16 mouse cellular contexts compared by ENCODE assay signal in genomic region chr11:68037093-68037492, GRCm38 (mm10).
DNase-seq lines count a peak whose midpoint lies in the region; ATAC-seq and TF ChIP-seq lines count a peak whose summit lies in the region.
"Had no signal": no experiment of that assay in that cellular context is flagged by ENCODE, and none has a peak within 500 bp of the region (broad histone marks: within the 10 kb centered on the region; RNA-seq: fewer than 3 reads in every experiment).

No protein-coding gene starts in this region.

- no peak for TF ChIP-seq CTCF in hindbrain, postnatal 0 days (IDR thresholded peaks at IDR 0.05; ENCODE audit: low read depth)
- TF ChIP-seq CTCF in lung, postnatal 0 days (IDR thresholded peaks at IDR 0.05) = no peak

- no peak overlapping the region for H3K9ac ChIP-seq in hindbrain, embryonic 12.5 days
- no peak overlapping the region for H3K9ac ChIP-seq in hindbrain, postnatal 0 days (replicated peaks; ENCODE audit: low read length)
- H3K9ac ChIP-seq in lung, embryonic 15.5 days = no peak overlapping the region
- no peak overlapping the region for H3K9ac ChIP-seq in kidney, embryonic 15.5 days
- H3K9ac ChIP-seq in lung, postnatal 0 days (replicated peaks; ENCODE audit: low read depth) = no peak overlapping the region
- H3K9ac ChIP-seq: embryonic facial prominence, embryonic 15.5 days; forebrain, embryonic 12.5 days; liver, embryonic 12.5 days had no signal

- peaks cover 4% of the 10 kb centered on the region; the same call in 1 of the 2 replicates for H3K27me3 ChIP-seq in hindbrain, embryonic 12.5 days
- no peaks in the 10 kb centered on the region for H3K27me3 ChIP-seq in hindbrain, postnatal 0 days (ENCODE audit: insufficient read depth, low read length)
- no peaks in the 10 kb centered on the region for H3K27me3 ChIP-seq in lung, embryonic 15.5 days
- H3K27me3 ChIP-seq in kidney, embryonic 15.5 days = no peaks in the 10 kb centered on the region
- H3K27me3 ChIP-seq in lung, postnatal 0 days (replicated peaks; ENCODE audit: insufficient read depth, low read length) = no peaks in the 10 kb centered on the region
- H3K27me3 ChIP-seq: embryonic facial prominence, embryonic 15.5 days; forebrain, embryonic 12.5 days; liver, embryonic 12.5 days had no signal

- H3K9me3 ChIP-seq in hindbrain, embryonic 12.5 days (replicated peaks) = no peaks in the 10 kb centered on the region
- H3K9me3 ChIP-seq in hindbrain, postnatal 0 days (ENCODE audit: low read length) = no peaks in the 10 kb centered on the region
- no peaks in the 10 kb centered on the region for H3K9me3 ChIP-seq in lung, embryonic 15.5 days
- H3K9me3 ChIP-seq in kidney, embryonic 15.5 days (replicated peaks) = no peaks in the 10 kb centered on the region
- H3K9me3 ChIP-seq in lung, postnatal 0 days (ENCODE audit: low read length) = no peaks in the 10 kb centered on the region
- H3K9me3 ChIP-seq: embryonic facial prominence, embryonic 15.5 days; forebrain, embryonic 12.5 days; heart, embryonic 10.5 days; liver, embryonic 12.5 days had no signal

- H3K36me3 ChIP-seq in hindbrain, embryonic 12.5 days = no peaks in the 10 kb centered on the region
- H3K36me3 ChIP-seq in hindbrain, postnatal 0 days (ENCODE audit: insufficient read depth, low read length) = no peaks in the 10 kb centered on the region
- no peaks in the 10 kb centered on the region for H3K36me3 ChIP-seq in lung, embryonic 15.5 days
- no peaks in the 10 kb centered on the region for H3K36me3 ChIP-seq in kidney, embryonic 15.5 days
- no peaks in the 10 kb centered on the region for H3K36me3 ChIP-seq in lung, postnatal 0 days (ENCODE audit: insufficient read depth, low read length)
- H3K36me3 ChIP-seq: embryonic facial prominence, embryonic 15.5 days; forebrain, embryonic 12.5 days; heart, embryonic 10.5 days; liver, embryonic 12.5 days had no signal

- H3K4me1 ChIP-seq in hindbrain, embryonic 12.5 days = peaks cover 7% of the 10 kb centered on the region
- H3K4me1 ChIP-seq in hindbrain, postnatal 0 days (ENCODE audit: insufficient read depth, low read length) = peaks cover 5% of the 10 kb centered on the region; the same call in 1 of the 2 replicates
- peaks cover 18% of the 10 kb centered on the region for H3K4me1 ChIP-seq in lung, embryonic 15.5 days
- H3K4me1 ChIP-seq in kidney, embryonic 15.5 days = peaks cover 20% of the 10 kb centered on the region
- no peaks in the 10 kb centered on the region; the same call in 1 of the 2 replicates for H3K4me1 ChIP-seq in lung, postnatal 0 days (ENCODE audit: insufficient read depth, low read depth, low read length)
- H3K4me1 ChIP-seq: forebrain, embryonic 12.5 days; heart, embryonic 10.5 days; liver, embryonic 12.5 days had no signal

- 71% methylated on average over 9 of the region's 9 CpGs for whole genome bisulfite sequencing in hindbrain, embryonic 12.5 days
- WGBS in hindbrain, postnatal 0 days = 73% methylated on average over 9 of the region's 9 CpGs
- WGBS in lung, embryonic 15.5 days = 36% methylated on average over 9 of the region's 9 CpGs
- WGBS in kidney, embryonic 15.5 days = 49% methylated on average over 9 of the region's 9 CpGs
- WGBS in lung, postnatal 0 days = 26% methylated on average over 9 of the region's 9 CpGs

- peak; percentile 52 for TF ChIP-seq EP300 in lung, postnatal 0 days (IDR thresholded peaks at IDR 0.05)

- H3K4me2 ChIP-seq in hindbrain, embryonic 12.5 days (replicated peaks) = no peak overlapping the region
- H3K4me2 ChIP-seq in hindbrain, postnatal 0 days (ENCODE audit: low read depth, low read length) = no peak overlapping the region
- H3K4me2 ChIP-seq in lung, embryonic 15.5 days = no peak overlapping the region
- H3K4me2 ChIP-seq in kidney, embryonic 15.5 days = peak overlapping the region; percentile 12
- no peak overlapping the region for H3K4me2 ChIP-seq in lung, postnatal 0 days (replicated peaks; ENCODE audit: low read depth, low read length)
- H3K4me2 ChIP-seq: forebrain, embryonic 12.5 days; liver, embryonic 12.5 days had no signal

- no peak for DNase-seq in hindbrain, postnatal 0 days (ENCODE audit: low spot score)
- no peak for DNase-seq in lung, postnatal 4 days
- peak; percentile 82 for DNase-seq in lung, postnatal 0 days (ENCODE audit: low spot score)
- DNase-seq in gastrocnemius, adult 18-20 months (ENCODE audit: low spot score) = no peak
- DNase-seq in embryo, embryonic 10 days (ENCODE audit: low spot score) = no peak
- DNase-seq: gastrocnemius, postnatal 36 days; heart, postnatal 10 days; thymus, postnatal 4 days had no signal

- no peak for ATAC-seq in hindbrain, embryonic 12.5 days (ENCODE audit: low FRiP score)
- no peak for ATAC-seq in hindbrain, postnatal 0 days
- ATAC-seq in lung, embryonic 15.5 days (ENCODE audit: borderline replicate concordance, extremely low read depth, low FRiP score, low TSS enrichment) = no peak
- ATAC-seq in kidney, embryonic 15.5 days (replicated peaks; ENCODE audit: low FRiP score) = no peak
- peak; percentile 82 for ATAC-seq in lung, postnatal 0 days
- ATAC-seq: liver, embryonic 12.5 days had no signal

- 0 out of 2 replicates have a peak overlapping the region, but pooled peaks have one; percentile 12 for H3K27ac ChIP-seq in hindbrain, embryonic 12.5 days
- H3K27ac ChIP-seq in hindbrain, postnatal 0 days = no peak overlapping the region
- H3K27ac ChIP-seq in lung, embryonic 15.5 days = peak overlapping the region; percentile 44; the same call in 1 of the 2 replicates
- H3K27ac ChIP-seq in kidney, embryonic 15.5 days = peak overlapping the region; percentile 57
- H3K27ac ChIP-seq in lung, postnatal 0 days (ENCODE audit: low read length) = peak overlapping the region; percentile 23
- H3K27ac ChIP-seq: forebrain, embryonic 12.5 days; heart, embryonic 10.5 days; layer of hippocampus, adult 2 months; liver, embryonic 12.5 days had no signal

- no peak overlapping the region for H3K4me3 ChIP-seq in hindbrain, embryonic 12.5 days
- H3K4me3 ChIP-seq in hindbrain, postnatal 0 days (ENCODE audit: low read length) = no peak overlapping the region
- H3K4me3 ChIP-seq in lung, embryonic 15.5 days = no peak overlapping the region
- no peak overlapping the region for H3K4me3 ChIP-seq in kidney, embryonic 15.5 days (replicated peaks)
- no peak overlapping the region for H3K4me3 ChIP-seq in lung, postnatal 0 days (ENCODE audit: low read depth, low read length)
- H3K4me3 ChIP-seq: embryonic facial prominence, embryonic 15.5 days; forebrain, embryonic 12.5 days; heart, embryonic 10.5 days; layer of hippocampus, adult 2 months; liver, embryonic 12.5 days had no signal
